Mouse (Mus musculus) embryo, embryonic 11.5 days (tissue): Measurements from ENCODE around the gene Ifit1bl1.
A peak's percentile ranks its signal among the peaks of the same experiment; 100 is the strongest.
"Not testable (repeated sequence)": the region's sequence is repeated elsewhere in the genome, so short reads cannot be mapped to it uniquely, and the experiment has no call there.

Source experiments
- DNase-seq: peaks from one replicate; pipeline ENCODE4 v3.0.0-alpha.2; 2012; ENCODE audit warnings: low read depth, low spot score

Gene Ifit1bl1

GRCm38 (mm10) chr19:34588959-34589358 lies 12.8 kb downstream of the Ifit1bl1 start:
- no peak for DNase-seq

GRCm38 (mm10) chr19:34587898-34588692 lies 13.7 kb downstream of the Ifit1bl1 start:
- DNase-seq = not testable (repeated sequence)

- DNase-seq = not testable (repeated sequence)
Observed at GRCm38 (mm10) chr19:34585740-34586458, 15.9 kb downstream of the Ifit1bl1 start.

GRCm38 (mm10) chr19:34583126-34583766 lies 18.5 kb downstream of the Ifit1bl1 start, which contains the start of gene Ifit3:
Gene Ifit3, plus strand, starts transcription at chr19:34583531.
- DNase-seq = not testable (repeated sequence)

GRCm38 (mm10) chr19:34582696-34583095 lies 19.1 kb downstream of the Ifit1bl1 start:
- not testable (repeated sequence) for DNase-seq

GRCm38 (mm10) chr19:34577121-34577520 lies 24.6 kb downstream of the Ifit1bl1 start:
- DNase-seq = no peak

- no peak for DNase-seq
Observed at GRCm38 (mm10) chr19:34573650-34574049, 28.1 kb downstream of the Ifit1bl1 start.

GRCm38 (mm10) chr19:34571080-34571479 lies 30.7 kb downstream of the Ifit1bl1 start:
- DNase-seq = no peak

- no peak for DNase-seq
Observed at GRCm38 (mm10) chr19:34569896-34570476, 31.8 kb downstream of the Ifit1bl1 start.

GRCm38 (mm10) chr19:34568988-34569895 lies 32.5 kb downstream of the Ifit1bl1 start:
- no peak for DNase-seq

- DNase-seq = no peak
Observed at GRCm38 (mm10) chr19:34566178-34566784, 35.5 kb downstream of the Ifit1bl1 start.

GRCm38 (mm10) chr19:34562556-34562955 lies 39.2 kb downstream of the Ifit1bl1 start:
- no peak for DNase-seq

- DNase-seq = no peak
Observed at GRCm38 (mm10) chr19:34556621-34557020, 45.1 kb downstream of the Ifit1bl1 start.

- DNase-seq = no peak
Observed at GRCm38 (mm10) chr19:34554061-34554460, 47.7 kb downstream of the Ifit1bl1 start.

GRCm38 (mm10) chr19:34553522-34553921 lies 48.2 kb downstream of the Ifit1bl1 start:
- DNase-seq = no peak

- no peak for DNase-seq
Observed at GRCm38 (mm10) chr19:34553021-34553420, 48.7 kb downstream of the Ifit1bl1 start.

- no peak for DNase-seq
Observed at GRCm38 (mm10) chr19:34551981-34552380, 49.8 kb downstream of the Ifit1bl1 start.

- DNase-seq = peak; percentile 56
Observed at GRCm38 (mm10) chr19:34550534-34551223, 51.1 kb downstream of the Ifit1bl1 start, which contains the start of gene Ifit2. Gene Ifit2, plus strand, starts transcription at chr19:34550694.

- no peak for DNase-seq
Observed at GRCm38 (mm10) chr19:34550205-34550533, 51.6 kb downstream of the Ifit1bl1 start.

- peak; percentile 54 for DNase-seq
Observed at GRCm38 (mm10) chr19:34547976-34548375, 53.8 kb downstream of the Ifit1bl1 start.
